Mouse (Mus musculus): ENCODE data around the gene Rbp4.

Rbp4 gene

GRCm38 (mm10) chr19:38091512-38091985 lies 33.5 kb downstream of the Rbp4 start:
- no peak for DNase-seq (ENCODE audit: low read depth, low spot score)

- no peak for DNase-seq (ENCODE audit: low read depth, low spot score)
Measured at GRCm38 (mm10) chr19:38089358-38089757, 35.7 kb downstream of the Rbp4 start.

DNA sequence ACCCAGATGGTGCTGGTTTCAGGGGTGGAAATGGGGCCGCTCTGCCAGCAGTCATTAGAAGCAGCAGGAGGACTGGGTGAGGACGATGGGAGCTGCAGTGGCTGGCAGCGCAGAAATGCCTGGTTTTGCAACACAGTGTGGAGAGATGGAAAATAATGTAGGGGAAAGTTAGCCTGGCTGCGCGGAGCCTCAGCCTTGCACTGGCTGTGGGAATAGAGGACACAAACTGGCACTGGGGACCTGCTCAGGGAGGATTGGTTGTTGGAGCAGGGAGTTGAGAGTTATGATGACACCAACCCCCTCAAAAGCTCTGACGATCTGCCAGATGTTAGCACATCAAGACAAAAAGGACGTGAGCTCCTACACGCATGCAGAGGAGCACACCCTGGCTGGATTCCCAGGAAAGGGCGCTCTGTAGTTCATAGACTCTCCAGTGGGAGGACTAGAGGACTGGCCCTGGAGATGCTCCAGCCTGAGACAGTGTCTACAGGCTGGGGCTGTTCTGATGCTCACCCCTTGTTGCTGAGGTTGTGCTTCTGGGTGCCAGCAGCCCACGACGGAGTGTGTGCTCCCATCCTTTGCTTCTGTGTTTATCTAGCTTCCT lies 38.0 kb downstream of the Rbp4 start:
- DNase-seq (ENCODE audit: low read depth, low spot score): no peak

- DNase-seq (ENCODE audit: low read depth, low spot score): no peak
Measured at GRCm38 (mm10) chr19:38085841-38086240, 39.2 kb downstream of the Rbp4 start.

GRCm38 (mm10) chr19:38082931-38083525 lies 42.1 kb downstream of the Rbp4 start:
- DNase-seq (ENCODE audit: low read depth, low spot score): no peak

DNA sequence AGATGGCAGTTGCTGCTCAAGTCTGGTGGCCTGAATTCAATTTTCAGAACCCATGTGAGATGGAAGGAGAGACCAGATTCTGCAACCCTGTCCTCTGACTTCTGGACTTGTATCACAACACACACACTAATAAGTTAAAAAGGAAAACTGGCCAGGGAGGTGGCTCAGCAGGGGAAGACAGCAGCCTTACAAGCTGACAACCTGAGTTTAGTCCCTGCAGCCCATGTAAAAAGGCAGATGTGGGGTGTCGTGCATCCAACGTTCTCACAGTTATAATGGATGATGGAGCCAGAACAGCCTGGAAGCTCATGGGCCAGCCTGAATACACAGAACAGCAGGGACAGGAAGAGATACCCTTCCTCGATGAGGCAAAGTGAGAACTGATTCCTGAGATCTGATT lies 43.7 kb downstream of the Rbp4 start:
- DNase-seq (ENCODE audit: low read depth, low spot score): no peak

- no peak for DNase-seq (ENCODE audit: low read depth, low spot score)
Measured at GRCm38 (mm10) chr19:38077851-38078540, 47.1 kb downstream of the Rbp4 start.

DNA sequence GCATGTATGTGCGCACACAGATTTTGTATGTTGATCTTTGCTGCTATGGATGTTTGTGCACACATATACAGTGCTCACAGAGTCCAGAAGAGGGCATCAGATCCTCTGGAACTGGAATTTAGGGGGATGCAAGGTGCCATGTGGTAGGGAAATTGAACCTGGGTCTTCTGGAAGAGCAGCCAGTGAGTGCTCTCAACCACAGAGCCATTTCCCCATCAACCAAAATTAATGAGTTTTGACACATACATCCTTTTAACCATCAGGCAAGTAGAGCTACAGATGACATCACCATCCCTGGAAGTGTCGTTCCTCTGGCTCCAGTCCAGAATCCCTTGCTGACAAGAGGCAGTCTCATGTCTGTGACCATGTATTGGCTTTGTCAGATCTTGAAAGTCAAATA lies 48.8 kb downstream of the Rbp4 start:
- no peak for DNase-seq (ENCODE audit: low read depth, low spot score)

GRCm38 (mm10) chr19:38075051-38075450 lies 50.0 kb downstream of the Rbp4 start:
- DNase-seq (ENCODE audit: low read depth, low spot score): no peak

GRCm38 (mm10) chr19:38073226-38073625 lies 51.9 kb downstream of the Rbp4 start:
- no peak for DNase-seq (ENCODE audit: low read depth, low spot score)

Data from CD4-positive, CD25-positive, alpha-beta regulatory T cell, adult 2 months (primary cell).